Mouse (Mus musculus) heart, embryonic 13.5 days (tissue): ENCODE measurements around the gene Nfkb1. TPM values are rescaled to one million over a fixed set of nuclear protein-coding genes. Genes with fewer than 3 reads are reported as not detected.

Source experiments
- ATAC-seq: fragments of 200-750 bp; cut with Nextera tagmentation; 2 replicates; pipeline ENCODE4 v1.8.0; 2017; ENCODE audit warnings: moderate TSS enrichment; ENCODE audit not compliant: insufficient number of reproducible peaks, low FRiP score, low TSS enrichment; ENCODE audit errors: extremely low read depth
- H3K27ac ChIP-seq: fragments of 300-500 bp; sonication (generic); replicated peaks from 2 replicates; pipeline ENCODE4 v1.5.1; 2015; ENCODE audit warnings: moderate library complexity, mild to moderate bottlenecking, inconsistent platforms
- H3K27me3 ChIP-seq: fragments of 300-500 bp; sonication (generic); replicated peaks from 2 replicates; pipeline ENCODE4 v1.6.1; 2015; ENCODE audit warnings: mild to moderate bottlenecking, inconsistent platforms
- H3K36me3 ChIP-seq: fragments of 300-500 bp; sonication (generic); 2 replicates; pipeline ENCODE4 v1.6.1; 2015; ENCODE audit warnings: mild to moderate bottlenecking, inconsistent platforms
- H3K4me1 ChIP-seq: fragments of 300-500 bp; sonication (generic); 2 replicates; pipeline ENCODE4 v1.6.1; 2015; ENCODE audit warnings: inconsistent platforms
- H3K4me2 ChIP-seq: fragments of 300-500 bp; sonication (generic); 2 replicates; pipeline ENCODE4 v1.6.1; 2015; ENCODE audit warnings: inconsistent platforms, mild to moderate bottlenecking, moderate library complexity
- H3K4me3 ChIP-seq: fragments of 300-500 bp; sonication (generic); 2 replicates; pipeline ENCODE4 v1.5.1; 2015; ENCODE audit warnings: moderate library complexity, mild to moderate bottlenecking, inconsistent platforms
- H3K9ac ChIP-seq: fragments of 300-500 bp; sonication (generic); 2 replicates; pipeline ENCODE4 v1.6.1; 2015; ENCODE audit warnings: inconsistent platforms, mild to moderate bottlenecking, moderate library complexity
- H3K9me3 ChIP-seq: fragments of 300-500 bp; sonication (generic); 2 replicates; pipeline ENCODE4 v1.6.1; 2016; ENCODE audit warnings: inconsistent platforms
- WGBS: fragments of 180-500 bp; shearing (Covaris S2); methylation state at CpG from one replicate; pipeline ENCODE4 v1.1.7; 2015; ENCODE audit warnings: mixed read lengths; 5-methylcytosine and 5-hydroxymethylcytosine counted together
- polyA plus RNA-seq: library from polyadenylated mRNA; unstranded; fragments of >200 nt; fragmentation: Nextera tagmentation; extraction: Ambion mirVana; gene quantifications from 2 replicates; pipeline ENCODE4 v1.2.1, GENCODE M21; 2015

Nfkb1 gene
- polyA plus RNA-seq = 13.7 and 13.8 TPM in 2 replicates

DNA sequence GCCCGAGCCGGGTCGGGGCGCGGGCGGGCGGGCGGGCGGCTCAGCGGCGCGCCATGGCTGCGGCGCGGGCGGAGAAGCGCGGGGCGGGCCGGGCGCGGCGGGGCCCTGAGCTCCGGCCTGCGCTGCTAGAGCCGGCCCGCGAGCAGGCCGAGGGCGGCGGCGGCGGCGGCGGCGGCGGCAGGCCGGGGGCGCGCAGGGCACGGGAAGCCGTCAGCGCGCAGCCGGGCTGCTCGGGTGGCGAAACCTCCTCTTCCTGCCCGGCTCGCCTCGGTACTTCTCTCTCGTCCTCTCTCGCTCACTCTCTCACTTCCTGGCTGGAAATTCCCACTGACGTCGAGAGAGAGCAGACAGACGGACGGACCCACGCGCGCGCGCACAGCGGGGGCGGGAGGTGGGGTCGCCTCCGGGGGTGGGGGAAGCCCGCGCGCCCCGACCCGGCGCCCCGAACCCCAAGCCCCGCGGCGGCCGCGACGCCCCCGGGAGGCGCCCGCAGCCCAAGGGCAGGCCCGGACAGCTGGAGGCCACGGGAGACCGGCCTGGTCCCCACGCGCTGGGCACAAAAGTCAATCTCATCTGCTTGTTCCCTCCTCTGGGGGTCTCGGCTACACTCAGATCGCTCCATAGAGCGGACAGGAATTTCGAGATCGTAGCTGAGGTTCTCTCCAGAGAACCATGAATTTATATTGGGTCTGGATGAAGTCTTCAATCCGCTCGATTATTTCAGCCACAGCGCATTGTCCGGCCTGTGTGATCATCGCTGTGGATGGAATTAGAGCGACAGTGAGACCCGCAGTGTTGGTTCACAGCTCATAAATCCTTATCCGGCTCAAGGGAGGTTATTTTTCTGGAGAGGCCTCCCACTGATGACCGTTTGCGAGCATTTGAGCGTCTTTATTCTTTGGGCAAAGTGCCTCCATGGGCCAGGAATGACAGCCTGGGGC lies at the start of gene Nfkb1:
Gene Nfkb1 (minus strand): TSS at position 357 of the 941 bp plus-strand sequence.
- peak within 1 kb of the TSS; percentile 98 for H3K27ac ChIP-seq
- no peaks in the 10 kb centered on the region for H3K36me3 ChIP-seq
- H3K27me3 ChIP-seq = no peaks in the 10 kb centered on the region
- H3K4me1 ChIP-seq = peaks cover 52% of the 10 kb centered on the region
- 1% methylated on average over 77 of the region's 102 CpGs for WGBS
- peak within 1 kb of the TSS; percentile 82 for H3K4me2 ChIP-seq
- H3K4me3 ChIP-seq = peak within 1 kb of the TSS; percentile 94
- no peaks in the 10 kb centered on the region for H3K9me3 ChIP-seq
- peak; percentile 35 for ATAC-seq
- peak within 1 kb of the TSS; percentile 100 for H3K9ac ChIP-seq

DNA sequence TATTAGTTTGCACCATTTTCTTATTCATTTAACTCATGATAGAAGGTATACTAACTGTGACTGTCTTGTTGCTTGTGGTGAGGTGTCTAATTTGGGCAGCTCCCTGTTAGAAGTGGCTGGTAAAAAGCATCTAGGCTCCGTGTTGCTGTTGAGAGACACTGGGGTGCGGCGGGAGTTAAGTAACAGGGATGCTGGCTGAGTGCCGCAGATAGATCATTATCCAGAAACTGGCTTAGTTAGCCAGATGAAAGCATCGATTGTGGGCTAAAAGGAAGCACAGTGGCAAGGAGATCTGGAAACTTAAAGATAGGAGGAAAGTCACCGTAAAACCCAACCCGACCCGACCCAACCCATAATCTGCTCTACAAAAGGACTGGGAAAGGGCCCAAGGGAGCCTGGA lies 49.4 kb upstream of the Nfkb1 start:
- WGBS = 73% methylated on average over 8 of the region's 8 CpGs
- no peaks in the 10 kb centered on the region for H3K27me3 ChIP-seq
- peaks cover 4% of the 10 kb centered on the region; the same call in 1 of the 2 replicates for H3K4me1 ChIP-seq

DNA sequence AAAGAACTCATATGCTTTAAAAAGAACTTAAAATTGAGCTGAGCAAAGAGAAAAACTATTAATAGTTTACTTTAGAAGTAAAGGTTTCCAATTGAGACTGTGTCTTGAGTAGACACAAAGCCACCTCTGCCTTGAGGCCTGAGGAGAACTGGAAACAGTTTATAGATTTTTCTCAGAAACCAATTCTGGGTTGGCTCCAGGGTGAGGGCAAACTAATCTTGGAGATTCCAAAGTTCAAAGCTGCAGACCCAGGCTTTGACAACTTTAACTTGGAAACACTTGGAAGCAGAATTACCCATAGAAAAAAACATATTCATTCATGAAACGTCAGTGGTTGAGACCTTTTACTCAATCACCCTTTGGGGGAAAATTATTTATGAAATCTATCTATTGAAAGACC lies 43.4 kb upstream of the Nfkb1 start:
- Histone ChIP-seq H3K4me1 (peaks cover 12% of the 10 kb centered on the region), H3K36me3 (no peaks in the 10 kb centered on the region), H3K4me3 (no peak overlapping the region), H3K27me3 (no peaks in the 10 kb centered on the region), H3K27ac (no peak overlapping the region), H3K9me3 (no peaks in the 10 kb centered on the region), H3K4me2 (no peak overlapping the region), H3K9ac (no peak overlapping the region)
- WGBS = 72% methylated on average over 1 of the region's 1 CpGs
- no peak for ATAC-seq

More for the DNA sequence above, 49.4 kb upstream of the Nfkb1 start:
- H3K27ac ChIP-seq = no peak overlapping the region
- ATAC-seq = no peak
- H3K9me3 ChIP-seq = no peaks in the 10 kb centered on the region
- H3K4me2 ChIP-seq = no peak overlapping the region
- no peak overlapping the region for H3K9ac ChIP-seq
- no peaks in the 10 kb centered on the region for H3K36me3 ChIP-seq
- H3K4me3 ChIP-seq = no peak overlapping the region

DNA sequence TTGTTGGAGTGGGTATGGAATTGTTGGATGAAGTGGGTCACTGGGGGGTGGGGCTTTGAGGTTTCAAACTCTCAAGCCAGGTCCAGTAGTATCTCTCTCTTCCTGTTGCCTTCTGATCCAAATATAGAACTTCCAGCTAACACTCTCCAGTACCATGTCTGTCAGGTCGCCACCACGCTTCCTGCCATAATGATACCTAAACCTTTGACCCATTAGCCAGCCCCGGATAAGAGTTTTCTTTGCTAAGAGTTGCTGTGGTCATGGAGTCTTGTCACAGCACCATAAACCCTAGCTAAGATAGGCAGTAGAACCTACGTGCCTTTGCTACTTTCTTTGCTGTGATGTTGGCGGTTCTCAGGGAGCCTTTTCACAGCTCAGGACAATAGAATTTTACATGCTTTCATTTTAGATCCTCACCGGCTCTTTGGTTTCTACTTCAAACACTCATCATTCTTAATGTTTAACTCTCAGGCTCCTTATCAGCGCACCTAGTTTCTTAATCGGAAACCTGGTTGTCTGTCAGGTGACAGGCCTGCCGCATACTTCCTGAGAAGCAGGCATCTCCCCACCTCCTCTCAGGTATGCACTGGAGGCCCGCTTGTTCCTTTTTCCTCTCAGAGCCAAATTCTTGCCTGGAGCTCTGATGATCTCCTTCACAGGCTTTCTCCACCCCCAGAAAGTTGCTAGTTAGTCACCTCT lies 41.5 kb upstream of the Nfkb1 start:
- Histone ChIP-seq H3K36me3 (no peaks in the 10 kb centered on the region), H3K27me3 (no peaks in the 10 kb centered on the region), H3K4me1 (peaks cover 8% of the 10 kb centered on the region), H3K27ac (no peak overlapping the region), H3K4me2 (no peak overlapping the region), H3K4me3 (no peak overlapping the region), H3K9me3 (no peaks in the 10 kb centered on the region), H3K9ac (no peak overlapping the region)
- ATAC-seq = no peak
- 72% methylated on average over 10 of the region's 10 CpGs for WGBS

DNA sequence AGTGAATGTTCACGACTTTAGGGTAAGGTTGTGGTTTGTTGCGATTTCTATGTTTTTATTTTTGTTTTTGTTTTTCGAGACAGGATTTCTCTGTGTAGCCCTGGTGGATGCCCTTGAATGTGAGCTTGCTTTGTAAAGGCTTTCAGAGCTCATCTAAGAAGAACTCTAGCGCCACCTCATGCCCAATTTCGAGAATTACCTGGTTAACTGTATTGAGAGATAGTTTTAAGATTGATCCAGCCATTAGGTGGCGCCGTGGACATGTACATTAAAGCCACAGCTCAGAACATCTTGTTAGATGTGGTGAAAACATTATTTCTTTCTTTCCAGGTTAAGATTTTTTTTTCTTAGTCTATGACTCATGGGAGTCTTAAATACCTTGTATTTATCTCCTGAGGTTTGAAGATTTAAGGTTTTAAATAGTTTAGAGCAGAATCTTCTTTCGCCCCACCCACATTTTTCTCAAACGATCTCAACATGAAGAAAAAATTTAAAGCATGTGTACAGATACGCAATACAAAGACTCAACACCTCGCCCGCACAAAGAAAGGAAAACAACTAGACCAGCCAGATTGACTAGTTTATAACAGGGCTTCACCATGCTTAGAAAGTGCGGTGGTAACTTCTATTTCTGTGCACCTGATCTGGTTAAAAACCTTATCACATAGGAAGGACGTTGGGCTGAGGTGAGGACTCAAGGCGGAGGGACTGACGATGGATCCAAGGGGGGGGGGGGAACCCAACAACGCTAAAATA lies 40.1 kb upstream of the Nfkb1 start:
- H3K4me1 ChIP-seq = peaks cover 13% of the 10 kb centered on the region
- H3K27me3 ChIP-seq = no peaks in the 10 kb centered on the region
- H3K36me3 ChIP-seq = no peaks in the 10 kb centered on the region
- 12% methylated on average over 17 of the region's 17 CpGs for WGBS
- no peaks in the 10 kb centered on the region for H3K9me3 ChIP-seq
- no peak overlapping the region for H3K27ac ChIP-seq
- peak overlapping the region; percentile 61 for H3K4me2 ChIP-seq
- no peak overlapping the region for H3K9ac ChIP-seq
- peak overlapping the region; percentile 27; the same call in 1 of the 2 replicates for H3K4me3 ChIP-seq
- peak; percentile 29; the same call in 1 of the 2 replicates for ATAC-seq

DNA sequence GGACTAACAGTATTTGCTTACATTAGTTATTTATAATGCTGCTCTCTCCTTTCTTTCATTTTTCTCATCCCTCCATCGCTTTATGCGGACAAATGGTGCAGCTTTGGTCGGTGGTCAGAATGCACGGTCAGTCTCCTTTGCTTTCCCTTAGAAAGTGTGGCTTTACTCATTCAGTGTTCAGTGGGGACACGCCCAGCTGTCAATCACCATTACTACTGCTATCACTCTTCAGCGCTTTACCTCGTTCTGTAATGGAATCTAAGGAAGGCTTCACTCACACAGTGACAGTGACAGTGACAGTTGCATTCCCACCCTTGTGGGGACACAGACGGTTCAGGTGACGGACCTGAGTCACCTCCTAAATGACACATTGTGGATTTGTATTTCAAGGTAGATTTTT lies 39.4 kb upstream of the Nfkb1 start:
- Histone ChIP-seq H3K9ac (0 out of 2 replicates have a peak overlapping the region, but pooled peaks have one; percentile 50), H3K4me1 (peaks cover 13% of the 10 kb centered on the region), H3K4me2 (peak overlapping the region; percentile 54), H3K36me3 (no peaks in the 10 kb centered on the region), H3K27me3 (no peaks in the 10 kb centered on the region), H3K9me3 (no peaks in the 10 kb centered on the region), H3K4me3 (peak overlapping the region; percentile 8; the same call in 1 of the 2 replicates), H3K27ac (no peak overlapping the region)
- no peak for ATAC-seq
- 33% methylated on average over 9 of the region's 9 CpGs for WGBS

DNA sequence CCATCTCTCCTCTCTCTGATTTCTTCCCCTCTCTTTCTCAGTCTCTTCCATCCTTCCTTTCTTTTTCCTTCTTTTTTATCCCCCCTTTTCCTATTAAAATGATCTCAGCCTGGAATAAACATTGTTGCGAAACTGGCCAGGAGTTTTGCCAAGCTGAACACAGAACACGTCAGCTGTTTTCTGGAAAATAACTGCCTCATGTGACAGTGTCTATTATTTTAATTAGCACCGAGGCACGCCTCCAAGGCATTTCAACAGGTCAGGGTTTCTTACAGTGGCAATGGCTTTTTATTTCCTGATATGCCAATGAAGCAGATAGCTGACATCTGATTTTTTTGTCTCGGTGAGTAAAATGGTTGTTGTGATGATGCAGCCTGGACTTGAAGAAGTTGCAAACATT lies 38.2 kb upstream of the Nfkb1 start:
- 67% methylated on average over 5 of the region's 5 CpGs for WGBS

DNA sequence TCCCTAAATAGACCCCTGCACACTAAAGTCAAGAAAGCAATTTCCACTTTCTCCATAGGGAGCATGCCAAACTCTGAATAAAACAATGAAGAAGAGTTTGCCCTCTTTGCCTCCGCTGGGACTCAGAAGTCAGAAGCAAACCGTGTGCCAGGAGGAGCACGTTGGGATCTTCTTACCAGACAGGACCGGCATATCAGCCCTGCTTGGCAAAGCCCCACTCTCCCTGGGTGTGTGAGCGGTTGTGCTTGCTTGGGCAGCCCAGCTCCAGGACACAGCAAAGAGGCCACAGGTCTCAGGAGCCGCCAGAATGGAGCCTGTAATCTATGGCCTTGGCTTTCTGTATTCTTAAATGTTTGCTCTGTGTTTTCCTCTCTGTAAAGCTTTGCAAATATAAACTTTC lies 37.6 kb upstream of the Nfkb1 start:
- WGBS = 65% methylated on average over 6 of the region's 6 CpGs
- H3K9me3 ChIP-seq = no peaks in the 10 kb centered on the region
- ATAC-seq = no peak
- H3K4me1 ChIP-seq = peaks cover 13% of the 10 kb centered on the region
- no peak overlapping the region for H3K27ac ChIP-seq
- H3K36me3 ChIP-seq = no peaks in the 10 kb centered on the region
- no peak overlapping the region for H3K4me3 ChIP-seq
- H3K27me3 ChIP-seq = no peaks in the 10 kb centered on the region
- no peak overlapping the region for H3K9ac ChIP-seq
- no peak overlapping the region for H3K4me2 ChIP-seq

More for the DNA sequence above, 38.2 kb upstream of the Nfkb1 start:
- Histone ChIP-seq H3K27me3 (no peaks in the 10 kb centered on the region), H3K9ac (no peak overlapping the region), H3K4me3 (no peak overlapping the region), H3K27ac (no peak overlapping the region), H3K9me3 (no peaks in the 10 kb centered on the region), H3K4me1 (peaks cover 13% of the 10 kb centered on the region), H3K4me2 (no peak overlapping the region), H3K36me3 (no peaks in the 10 kb centered on the region)
- ATAC-seq = no peak

DNA sequence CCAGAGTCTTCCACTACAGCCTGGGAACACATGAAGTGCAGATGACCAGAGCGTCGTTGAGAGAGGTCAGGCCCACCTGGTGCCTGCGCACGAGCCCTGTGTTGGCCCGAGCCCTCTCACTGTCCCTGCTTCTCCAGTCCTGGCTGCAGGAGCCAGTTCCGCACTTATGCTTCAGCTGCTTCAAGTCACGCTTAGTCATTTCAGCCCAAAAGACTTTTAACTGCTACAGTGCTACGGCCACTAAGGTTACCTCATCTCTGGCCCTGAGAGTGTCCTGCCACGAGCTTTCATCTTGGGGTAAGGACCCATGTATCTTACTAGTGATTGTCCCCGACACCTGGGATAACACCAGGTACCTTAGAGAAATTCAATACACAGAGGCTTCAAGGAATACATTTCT lies 36.0 kb upstream of the Nfkb1 start:
- H3K4me2 ChIP-seq = no peak overlapping the region
- peaks cover 13% of the 10 kb centered on the region for H3K4me1 ChIP-seq
- H3K9ac ChIP-seq = no peak overlapping the region
- no peaks in the 10 kb centered on the region for H3K36me3 ChIP-seq
- WGBS = 81% methylated on average over 10 of the region's 10 CpGs
- H3K27ac ChIP-seq = no peak overlapping the region
- no peaks in the 10 kb centered on the region for H3K9me3 ChIP-seq
- no peak for ATAC-seq
- no peaks in the 10 kb centered on the region for H3K27me3 ChIP-seq
- H3K4me3 ChIP-seq = no peak overlapping the region

DNA sequence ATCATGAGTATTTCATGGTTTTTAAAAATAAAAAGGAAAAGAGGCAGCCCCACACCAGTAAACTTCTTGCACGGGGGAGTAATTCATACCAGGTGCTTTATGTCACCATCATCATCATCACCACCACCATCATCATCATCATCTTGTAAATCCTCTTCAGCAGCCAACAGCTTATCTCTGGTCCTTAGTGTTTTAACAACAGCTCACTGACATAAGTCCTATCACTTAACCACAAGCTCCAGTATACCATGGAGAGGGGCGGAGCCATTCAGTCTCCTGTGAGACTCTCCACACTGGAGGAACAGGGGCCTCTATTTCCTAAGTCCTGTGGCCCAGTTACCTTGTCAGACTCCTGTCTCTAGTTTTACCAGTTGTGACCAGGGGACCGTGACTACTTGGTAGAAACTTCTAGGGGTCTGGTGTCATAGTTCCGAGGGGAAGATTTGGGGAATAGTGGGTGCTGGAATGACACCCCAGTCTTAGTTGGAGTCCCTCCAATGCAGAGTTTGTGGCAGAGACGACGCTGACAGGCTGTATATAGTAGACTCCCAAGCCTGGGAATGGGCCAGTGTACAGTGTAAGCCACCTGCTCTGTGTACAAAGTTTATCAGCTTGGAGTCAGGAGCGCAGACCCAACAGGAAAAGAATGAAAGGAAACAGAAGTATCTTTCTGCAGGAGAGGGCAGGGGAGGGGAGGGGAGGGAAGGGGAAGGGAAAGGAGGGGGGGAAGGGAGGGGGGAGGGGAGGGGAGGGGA lies 35.4 kb upstream of the Nfkb1 start:
- Histone ChIP-seq H3K4me3 (no peak overlapping the region), H3K4me2 (no peak overlapping the region), H3K4me1 (peaks cover 12% of the 10 kb centered on the region), H3K27ac (no peak overlapping the region), H3K9me3 (no peaks in the 10 kb centered on the region), H3K27me3 (no peaks in the 10 kb centered on the region), H3K36me3 (no peaks in the 10 kb centered on the region), H3K9ac (no peak overlapping the region)
- 59% methylated on average over 7 of the region's 7 CpGs for WGBS
- no peak for ATAC-seq
